14 mouse cellular contexts compared by ENCODE assay signal in genomic region chr4:141411430-141411992, GRCm38 (mm10). TPM values are rescaled to one million over a fixed set of nuclear protein-coding genes. Genes with fewer than 3 reads are reported as not detected.
A peak's percentile ranks its signal among the peaks of the same experiment; 100 is the strongest.
DNase-seq lines count a peak whose midpoint lies in the region; ATAC-seq and TF ChIP-seq lines count a peak whose summit lies in the region.
"Had no signal": no experiment of that assay in that cellular context is flagged by ENCODE, and none has a peak within 500 bp of the region (broad histone marks: within the 10 kb centered on the region; RNA-seq: fewer than 3 reads in every experiment).

No protein-coding gene starts in this region.

- ATAC-seq in hindbrain, postnatal 0 days = no peak
- no peak for ATAC-seq in hindbrain, embryonic 12.5 days (ENCODE audit: low FRiP score)
- ATAC-seq in liver, postnatal 0 days = no peak
- ATAC-seq in liver, embryonic 11.5 days (replicated peaks; ENCODE audit: low FRiP score) = no peak
- ATAC-seq: activated CD4-positive, CD25-positive, alpha-beta regulatory T cell, adult 4 months; hindbrain, embryonic 16.5 days had no signal

- H3K4me3 ChIP-seq in hindbrain, postnatal 0 days (ENCODE audit: low read length) = no peak overlapping the region
- H3K4me3 ChIP-seq in hindbrain, embryonic 12.5 days = no peak overlapping the region
- no peak overlapping the region for H3K4me3 ChIP-seq in liver, postnatal 0 days (ENCODE audit: low read depth, low read length)
- H3K4me3 ChIP-seq in liver, embryonic 11.5 days (ENCODE audit: low read depth, low read length) = no peak overlapping the region
- H3K4me3 ChIP-seq in ES-Bruce4 (ENCODE audit: low read depth, low read length) = no peak overlapping the region

- TF ChIP-seq EP300 in liver, postnatal 0 days (IDR thresholded peaks at IDR 0.05; ENCODE audit: low read depth) = no peak
- TF ChIP-seq EP300 in ES-Bruce4 (IDR thresholded peaks at IDR 0.05; ENCODE audit: insufficient read depth, low read depth, low read length) = no peak

- H3K9ac ChIP-seq in hindbrain, postnatal 0 days (replicated peaks; ENCODE audit: low read length) = no peak overlapping the region
- H3K9ac ChIP-seq in hindbrain, embryonic 12.5 days = no peak overlapping the region
- no peak overlapping the region for H3K9ac ChIP-seq in liver, postnatal 0 days (replicated peaks)
- no peak overlapping the region for H3K9ac ChIP-seq in liver, embryonic 11.5 days (ENCODE audit: low read depth, low read length)
- no peak overlapping the region for H3K9ac ChIP-seq in ES-Bruce4 (ENCODE audit: low read depth, poor library complexity, severe bottlenecking)

- 13% methylated on average over 22 of the region's 22 CpGs for WGBS in hindbrain, postnatal 0 days
- 18% methylated on average over 22 of the region's 22 CpGs for WGBS in hindbrain, embryonic 12.5 days
- 26% methylated on average over 22 of the region's 22 CpGs for WGBS in liver, postnatal 0 days (ENCODE audit: insufficient replicate concordance)
- 17% methylated on average over 22 of the region's 22 CpGs for WGBS in liver, embryonic 11.5 days

- peak; percentile 39 for TF ChIP-seq CTCF in hindbrain, postnatal 0 days (IDR thresholded peaks at IDR 0.05; ENCODE audit: low read depth)
- peak; percentile 40 for TF ChIP-seq CTCF in liver, postnatal 0 days (IDR thresholded peaks at IDR 0.05; ENCODE audit: low read depth)
- TF ChIP-seq CTCF in ES-Bruce4 (IDR thresholded peaks at IDR 0.05; ENCODE audit: low read depth, low read length) = peak; percentile 81
- TF ChIP-seq CTCF in brain, embryonic 14.5 days (IDR thresholded peaks at IDR 0.05; ENCODE audit: borderline replicate concordance, extremely low read depth, insufficient read depth, insufficient read length) = peak; percentile 34; the same call in 1 of the 2 replicates

- no peak for TF ChIP-seq POLR2A in ES-Bruce4 (IDR thresholded peaks at IDR 0.05; ENCODE audit: insufficient read depth, low read length)
- no peak for TF ChIP-seq POLR2A in brain, embryonic 14.5 days (IDR thresholded peaks at IDR 0.05; ENCODE audit: borderline replicate concordance, extremely low read depth, insufficient read depth, insufficient read length, poor library complexity, severe bottlenecking)

- no peak overlapping the region for H3K4me2 ChIP-seq in hindbrain, postnatal 0 days (ENCODE audit: low read depth, low read length)
- H3K4me2 ChIP-seq in hindbrain, embryonic 12.5 days (replicated peaks) = no peak overlapping the region
- no peak overlapping the region for H3K4me2 ChIP-seq in liver, postnatal 0 days (ENCODE audit: low read depth, low read length)
- H3K4me2 ChIP-seq in liver, embryonic 11.5 days = no peak overlapping the region

- no peak for DNase-seq in hindbrain, postnatal 0 days (ENCODE audit: low spot score)
- no peak for DNase-seq in liver, postnatal 0 days
- DNase-seq in liver, embryonic 11.5 days (ENCODE audit: low spot score) = no peak
- no peak for DNase-seq in brain, embryonic 14.5 days (ENCODE audit: low read depth)
- no peak for DNase-seq in left cerebral cortex, adult 11 months (ENCODE audit: low spot score)
- no peak for DNase-seq in right cerebral cortex, adult 2 months (ENCODE audit: low spot score in 2 of 2)

- no peaks in the 10 kb centered on the region for H3K9me3 ChIP-seq in hindbrain, postnatal 0 days (ENCODE audit: low read length)
- H3K9me3 ChIP-seq in hindbrain, embryonic 12.5 days (replicated peaks) = no peaks in the 10 kb centered on the region
- H3K9me3 ChIP-seq in liver, postnatal 0 days (ENCODE audit: low read length) = no peaks in the 10 kb centered on the region
- no peaks in the 10 kb centered on the region for H3K9me3 ChIP-seq in liver, embryonic 11.5 days (ENCODE audit: control insufficient read depth, low read length)
- no peaks in the 10 kb centered on the region for H3K9me3 ChIP-seq in ES-Bruce4 (replicated peaks; ENCODE audit: control insufficient read depth, insufficient read depth, low read length, poor library complexity, severe bottlenecking)

- H3K36me3 ChIP-seq in hindbrain, postnatal 0 days (ENCODE audit: insufficient read depth, low read length) = no peaks in the 10 kb centered on the region
- no peaks in the 10 kb centered on the region for H3K36me3 ChIP-seq in hindbrain, embryonic 12.5 days
- no peaks in the 10 kb centered on the region for H3K36me3 ChIP-seq in liver, postnatal 0 days (replicated peaks; ENCODE audit: insufficient read depth, low read length)
- no peaks in the 10 kb centered on the region for H3K36me3 ChIP-seq in liver, embryonic 11.5 days (ENCODE audit: control insufficient read depth, insufficient read depth, low read length)
- no peaks in the 10 kb centered on the region for H3K36me3 ChIP-seq in ES-Bruce4 (ENCODE audit: control insufficient read depth, insufficient read depth, low read length, poor library complexity, severe bottlenecking)

- H3K27ac ChIP-seq in hindbrain, postnatal 0 days = no peak overlapping the region
- no peak overlapping the region for H3K27ac ChIP-seq in hindbrain, embryonic 12.5 days
- H3K27ac ChIP-seq in liver, postnatal 0 days (ENCODE audit: low read depth) = no peak overlapping the region
- H3K27ac ChIP-seq in liver, embryonic 11.5 days (ENCODE audit: low read depth, low read length) = no peak overlapping the region
- no peak overlapping the region for H3K27ac ChIP-seq in ES-Bruce4 (ENCODE audit: insufficient read depth, low read length)

- H3K27me3 ChIP-seq in hindbrain, postnatal 0 days (ENCODE audit: insufficient read depth, low read length) = no peaks in the 10 kb centered on the region
- peaks cover 20% of the 10 kb centered on the region for H3K27me3 ChIP-seq in hindbrain, embryonic 12.5 days
- H3K27me3 ChIP-seq in liver, postnatal 0 days (ENCODE audit: insufficient read depth, low read length) = no peaks in the 10 kb centered on the region
- H3K27me3 ChIP-seq in liver, embryonic 11.5 days (replicated peaks; ENCODE audit: control insufficient read depth, insufficient read depth, low read length) = peaks cover 12% of the 10 kb centered on the region
- H3K27me3 ChIP-seq in ES-Bruce4 (ENCODE audit: control insufficient read depth, insufficient read depth, low read length, poor library complexity, severe bottlenecking) = no peaks in the 10 kb centered on the region

- H3K4me1 ChIP-seq in hindbrain, postnatal 0 days (ENCODE audit: insufficient read depth, low read length) = no peaks in the 10 kb centered on the region
- H3K4me1 ChIP-seq in hindbrain, embryonic 12.5 days = no peaks in the 10 kb centered on the region
- H3K4me1 ChIP-seq in liver, postnatal 0 days (ENCODE audit: insufficient read depth) = no peaks in the 10 kb centered on the region
- H3K4me1 ChIP-seq in liver, embryonic 11.5 days (replicated peaks; ENCODE audit: control insufficient read depth, insufficient read depth, low read length) = no peaks in the 10 kb centered on the region; the same call in 1 of the 2 replicates
- no peaks in the 10 kb centered on the region for H3K4me1 ChIP-seq in ES-Bruce4 (ENCODE audit: control insufficient read depth, insufficient read depth, low read length)

RNA-seq across cellular contexts. Expression of gene Clcnkb, which starts 4.3 kb away (rescaled TPM):
- 5.0 TPM in 1 of 2 replicates, not detected in the other for total RNA-seq in hindbrain, postnatal 0 days (2014; rRNA removed)
- polyA plus RNA-seq in hindbrain, postnatal 0 days (2015; fragmentation: Nextera tagmentation; extraction: Ambion mirVana) = 0.19 and 0.38 TPM in 2 replicates
- polyA plus RNA-seq in hindbrain, embryonic 12.5 days (2016; fragmentation: Nextera tagmentation; extraction: Ambion mirVana) = not detected in 2 replicates
- not detected in 2 replicates for polyA plus RNA-seq in liver, postnatal 0 days (2015; fragmentation: Nextera tagmentation; extraction: Ambion mirVana)
- polyA plus RNA-seq in liver, embryonic 11.5 days (2014; fragmentation: Nextera tagmentation; extraction: Ambion mirVana) = not detected in 2 replicates
- 1.0 and 1.5 TPM in 2 replicates for polyA plus RNA-seq in ES-Bruce4 (2011; ENCODE audit: insufficient read depth, insufficient read length, low read depth, missing spikeins)
- 0.03 TPM in 1 of 2 replicates, not detected in the other for polyA plus RNA-seq in brain, embryonic 14.5 days (2012; rRNA removed)
- total RNA-seq: layer of hippocampus, postnatal 25 days; monocyte, adult 5-6 weeks had no signal
- polyA plus RNA-seq: activated CD4-positive, CD25-positive, alpha-beta regulatory T cell, adult 4 months; cortical plate, adult 2 months; hindbrain, embryonic 16.5 days had no signal

RNA-seq across cellular contexts. Expression of gene Hspb7, which starts 9.1 kb away (rescaled TPM):
- 0.32 TPM in 1 of 2 replicates, not detected in the other for total RNA-seq in hindbrain, postnatal 0 days (2014; rRNA removed)
- 0.06 and 0.08 TPM in 2 replicates for polyA plus RNA-seq in hindbrain, postnatal 0 days (2015; fragmentation: Nextera tagmentation; extraction: Ambion mirVana)
- 0.10 TPM in 1 of 2 replicates, not detected in the other for polyA plus RNA-seq in hindbrain, embryonic 12.5 days (2016; fragmentation: Nextera tagmentation; extraction: Ambion mirVana)
- polyA plus RNA-seq in liver, postnatal 0 days (2015; fragmentation: Nextera tagmentation; extraction: Ambion mirVana) = 0.04 and 0.49 TPM in 2 replicates
- polyA plus RNA-seq in liver, embryonic 11.5 days (2014; fragmentation: Nextera tagmentation; extraction: Ambion mirVana) = 0.42 and 1.2 TPM in 2 replicates
- 0.40 TPM in 1 of 2 replicates, not detected in the other for polyA plus RNA-seq in ES-Bruce4 (2011; ENCODE audit: insufficient read depth, insufficient read length, low read depth, missing spikeins)
- polyA plus RNA-seq in brain, embryonic 14.5 days (2012; rRNA removed) = 0.10 TPM in 1 of 2 replicates, not detected in the other
- total RNA-seq: layer of hippocampus, postnatal 25 days; monocyte, adult 5-6 weeks had no signal
- polyA plus RNA-seq: activated CD4-positive, CD25-positive, alpha-beta regulatory T cell, adult 4 months had no signal

RNA-seq across cellular contexts. Expression of gene Clcnka, which starts 13.0 kb away (rescaled TPM):
- 1.1 and 1.2 TPM in 2 replicates for total RNA-seq in hindbrain, postnatal 0 days (2014; rRNA removed)
- 0.95 and 0.98 TPM in 2 replicates for polyA plus RNA-seq in hindbrain, postnatal 0 days (2015; fragmentation: Nextera tagmentation; extraction: Ambion mirVana)
- 0.66 and 1.3 TPM in 2 replicates for polyA plus RNA-seq in hindbrain, embryonic 12.5 days (2016; fragmentation: Nextera tagmentation; extraction: Ambion mirVana)
- polyA plus RNA-seq in liver, postnatal 0 days (2015; fragmentation: Nextera tagmentation; extraction: Ambion mirVana) = not detected in 2 replicates
- 0.19 TPM in 1 of 2 replicates, not detected in the other for polyA plus RNA-seq in liver, embryonic 11.5 days (2014; fragmentation: Nextera tagmentation; extraction: Ambion mirVana)
- polyA plus RNA-seq in ES-Bruce4 (2011; ENCODE audit: insufficient read depth, insufficient read length, low read depth, missing spikeins) = not detected in 2 replicates
- 0.11 and 0.19 TPM in 2 replicates for polyA plus RNA-seq in brain, embryonic 14.5 days (2012; rRNA removed)
- total RNA-seq: monocyte, adult 5-6 weeks had no signal
- polyA plus RNA-seq: activated CD4-positive, CD25-positive, alpha-beta regulatory T cell, adult 4 months; cortical plate, adult 2 months had no signal

RNA-seq across cellular contexts. Expression of gene Srarp, which starts 24.4 kb away (rescaled TPM):
- 5.8 and 9.9 TPM in 2 replicates for total RNA-seq in hindbrain, postnatal 0 days (2014; rRNA removed)
- polyA plus RNA-seq in hindbrain, postnatal 0 days (2015; fragmentation: Nextera tagmentation; extraction: Ambion mirVana) = 0.33 and 0.54 TPM in 2 replicates
- not detected in 2 replicates for polyA plus RNA-seq in hindbrain, embryonic 12.5 days (2016; fragmentation: Nextera tagmentation; extraction: Ambion mirVana)
- polyA plus RNA-seq in liver, postnatal 0 days (2015; fragmentation: Nextera tagmentation; extraction: Ambion mirVana) = not detected in 2 replicates
- not detected in 2 replicates for polyA plus RNA-seq in liver, embryonic 11.5 days (2014; fragmentation: Nextera tagmentation; extraction: Ambion mirVana)
- polyA plus RNA-seq in ES-Bruce4 (2011; ENCODE audit: insufficient read depth, insufficient read length, low read depth, missing spikeins) = not detected in 2 replicates
- polyA plus RNA-seq in brain, embryonic 14.5 days (2012; rRNA removed) = 0.69 and 0.93 TPM in 2 replicates
- total RNA-seq: monocyte, adult 5-6 weeks had no signal
- polyA plus RNA-seq: activated CD4-positive, CD25-positive, alpha-beta regulatory T cell, adult 4 months; lung, embryonic 16.5 days had no signal

RNA-seq across cellular contexts. Expression of gene Zbtb17, which starts 32.9 kb away (rescaled TPM):
- total RNA-seq in hindbrain, postnatal 0 days (2014; rRNA removed) = 34.8 and 36.2 TPM in 2 replicates
- polyA plus RNA-seq in hindbrain, postnatal 0 days (2015; fragmentation: Nextera tagmentation; extraction: Ambion mirVana) = 28.2 and 28.8 TPM in 2 replicates
- polyA plus RNA-seq in hindbrain, embryonic 12.5 days (2016; fragmentation: Nextera tagmentation; extraction: Ambion mirVana) = 50.7 and 56.6 TPM in 2 replicates
- 4.6 and 5.5 TPM in 2 replicates for polyA plus RNA-seq in liver, postnatal 0 days (2015; fragmentation: Nextera tagmentation; extraction: Ambion mirVana)
- polyA plus RNA-seq in liver, embryonic 11.5 days (2014; fragmentation: Nextera tagmentation; extraction: Ambion mirVana) = 24.3 and 26.4 TPM in 2 replicates
- 16.4 and 17.1 TPM in 2 replicates for polyA plus RNA-seq in ES-Bruce4 (2011; ENCODE audit: insufficient read depth, insufficient read length, low read depth, missing spikeins)
- polyA plus RNA-seq in brain, embryonic 14.5 days (2012; rRNA removed) = 69.2 and 85.4 TPM in 2 replicates
